Mouse (Mus musculus): ENCODE data around the gene Ipo7. TPM values are rescaled to one million over a fixed set of nuclear protein-coding genes. Genes with fewer than 3 reads are reported as not detected.
A peak's percentile ranks its signal among the peaks of the same experiment; 100 is the strongest.

Ipo7 gene
- polyA plus RNA-seq, 1 experiment from 2014 or later = 39.1 TPM

DNA sequence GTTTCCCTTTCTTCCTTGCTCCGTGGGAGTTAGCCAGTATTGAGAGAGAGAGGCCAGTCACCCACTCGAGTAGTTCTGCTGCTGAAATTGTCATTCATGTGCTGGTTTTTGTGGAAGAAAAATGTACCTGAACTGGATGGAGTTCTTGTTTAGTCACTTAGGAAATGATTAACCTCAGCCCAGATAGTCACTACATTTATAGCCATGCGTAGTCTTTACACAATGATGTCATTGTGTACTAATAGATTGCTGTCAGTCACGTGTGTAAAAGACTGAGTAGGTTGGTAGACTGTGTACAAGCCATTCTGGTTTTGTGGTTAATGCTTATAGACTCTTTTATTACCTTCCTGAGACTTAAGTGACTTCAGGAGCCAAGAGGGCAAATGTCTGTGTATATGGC, 69.8 kb downstream of the Ipo7 start:
- peak; percentile 97 for ATAC-seq
- H3K4me1 ChIP-seq (ENCODE audit: control insufficient read depth, insufficient read depth, low read length) = peaks cover 4% of the 10 kb centered on the region; the same call in 1 of the 2 replicates
- peaks cover 11% of the 10 kb centered on the region for H3K36me3 ChIP-seq (ENCODE audit: control insufficient read depth, insufficient read depth, low read length)
- peak overlapping the region; percentile 71 for H3K27ac ChIP-seq (ENCODE audit: low read length)
- no peaks in the 10 kb centered on the region for H3K27me3 ChIP-seq (replicated peaks; ENCODE audit: control insufficient read depth, insufficient read depth, low read length)
- no peak overlapping the region for H3K9ac ChIP-seq (ENCODE audit: low read depth, low read length)
- H3K4me3 ChIP-seq (ENCODE audit: low read length) = no peak overlapping the region
- no peaks in the 10 kb centered on the region for H3K9me3 ChIP-seq (ENCODE audit: control insufficient read depth, low read length)
- WGBS = 54% methylated on average over 4 of the region's 4 CpGs
- no peak overlapping the region for H3K4me2 ChIP-seq (ENCODE audit: low read depth, low read length)

DNA sequence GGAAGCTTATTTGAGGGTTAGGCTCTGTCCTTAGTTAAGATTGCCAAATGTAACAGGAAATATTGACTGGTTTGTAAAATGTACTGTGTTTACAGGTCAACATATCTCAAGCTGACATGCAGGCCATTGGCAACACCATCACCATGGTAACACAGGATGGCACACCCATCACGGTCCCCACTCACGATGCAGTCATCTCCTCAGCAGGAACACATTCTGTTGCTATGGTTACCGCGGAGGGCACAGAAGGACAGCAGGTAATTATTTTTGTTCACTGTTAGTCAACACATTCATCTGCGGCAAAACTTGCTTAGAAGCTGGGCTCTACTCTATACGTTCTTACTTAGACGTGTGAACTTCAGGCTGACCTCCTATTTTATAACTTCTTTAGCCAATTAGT, 73.6 kb downstream of the Ipo7 start:
- Histone ChIP-seq H3K4me1 (ENCODE audit: control insufficient read depth, insufficient read depth, low read length) (peaks cover 16% of the 10 kb centered on the region), H3K4me3 (ENCODE audit: low read length) (no peak overlapping the region), H3K4me2 (ENCODE audit: low read depth, low read length) (no peak overlapping the region), H3K27ac (ENCODE audit: low read length) (no peak overlapping the region), H3K27me3 (replicated peaks; ENCODE audit: control insufficient read depth, insufficient read depth, low read length) (no peaks in the 10 kb centered on the region), H3K36me3 (ENCODE audit: control insufficient read depth, insufficient read depth, low read length) (peaks cover 3% of the 10 kb centered on the region), H3K9me3 (ENCODE audit: control insufficient read depth, low read length) (no peaks in the 10 kb centered on the region), H3K9ac (ENCODE audit: low read depth, low read length) (no peak overlapping the region)
- ATAC-seq = no peak
- WGBS = 70% methylated on average over 7 of the region's 7 CpGs

DNA sequence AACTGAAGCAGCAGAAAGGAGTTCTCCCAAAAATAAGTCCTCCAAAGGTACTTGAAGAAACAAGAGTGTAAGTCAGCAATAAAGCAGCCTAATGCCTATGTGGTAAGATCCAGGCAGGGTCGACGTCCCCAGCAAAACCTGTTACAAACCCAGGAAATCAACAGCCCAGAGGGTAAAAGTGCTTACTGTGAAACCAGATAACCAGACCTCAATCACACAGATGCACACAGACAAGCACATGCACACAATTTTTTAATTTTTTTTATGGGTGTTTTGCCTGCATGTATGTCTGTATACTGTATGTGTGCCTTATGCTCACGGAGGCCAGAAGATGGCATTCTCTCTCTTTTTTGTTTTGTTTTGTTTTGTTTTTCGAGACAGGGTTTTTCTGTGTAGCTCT, 78.3 kb downstream of the Ipo7 start:
- H3K4me2 ChIP-seq (ENCODE audit: low read depth, low read length) = no peak overlapping the region
- peaks cover 3% of the 10 kb centered on the region for H3K36me3 ChIP-seq (ENCODE audit: control insufficient read depth, insufficient read depth, low read length)
- 66% methylated on average over 4 of the region's 4 CpGs for WGBS
- peak overlapping the region; percentile 56 for H3K27ac ChIP-seq (ENCODE audit: low read length)
- no peaks in the 10 kb centered on the region for H3K27me3 ChIP-seq (replicated peaks; ENCODE audit: control insufficient read depth, insufficient read depth, low read length)
- H3K4me1 ChIP-seq (ENCODE audit: control insufficient read depth, insufficient read depth, low read length) = peaks cover 15% of the 10 kb centered on the region
- no peak for ATAC-seq
- H3K4me3 ChIP-seq (ENCODE audit: low read length) = no peak overlapping the region
- no peaks in the 10 kb centered on the region; the same call in 1 of the 2 replicates for H3K9me3 ChIP-seq (ENCODE audit: control insufficient read depth, low read length)
- no peak overlapping the region for H3K9ac ChIP-seq (ENCODE audit: low read depth, low read length)

DNA sequence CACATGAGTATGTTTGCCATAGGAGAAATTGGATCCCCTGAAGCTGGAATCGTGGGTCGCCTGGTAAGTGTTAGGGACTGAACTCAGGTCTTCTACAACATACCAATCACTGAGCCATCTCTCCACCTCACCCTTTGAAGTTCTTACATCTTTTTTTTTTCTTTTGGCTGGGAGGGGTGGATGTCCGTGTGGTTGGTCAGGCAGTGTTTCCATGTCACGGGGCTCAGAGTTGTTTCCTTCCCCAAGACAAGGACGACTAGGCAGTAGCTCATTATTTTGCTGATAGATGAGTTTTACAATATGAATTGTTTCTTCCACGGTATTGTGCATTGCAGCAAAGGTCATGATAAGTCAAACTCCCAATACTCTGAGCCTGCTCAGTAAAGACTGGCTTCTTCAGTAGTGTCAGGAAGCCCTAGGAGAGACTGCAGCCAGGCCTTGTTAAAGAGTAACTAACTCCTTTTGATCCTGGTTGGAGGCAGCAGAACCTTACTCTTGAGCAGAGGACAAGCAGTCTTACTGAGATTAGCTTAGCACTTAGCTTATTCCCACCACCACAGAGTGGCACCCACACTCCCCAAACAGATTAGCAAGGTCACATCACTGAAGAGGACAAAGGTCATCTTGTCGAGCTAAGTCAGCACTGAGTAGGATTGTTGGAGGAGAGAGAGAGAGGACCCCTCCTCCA, 79.2 kb downstream of the Ipo7 start:
- 37% methylated on average over 7 of the region's 7 CpGs for WGBS
- Histone ChIP-seq H3K36me3 (ENCODE audit: control insufficient read depth, insufficient read depth, low read length) (peaks cover under 1% of the 10 kb centered on the region; the same call in 1 of the 2 replicates), H3K9me3 (ENCODE audit: control insufficient read depth, low read length) (no peaks in the 10 kb centered on the region; the same call in 1 of the 2 replicates), H3K4me2 (ENCODE audit: low read depth, low read length) (no peak overlapping the region), H3K27ac (ENCODE audit: low read length) (peak overlapping the region; percentile 86), H3K4me3 (ENCODE audit: low read length) (no peak overlapping the region), H3K4me1 (ENCODE audit: control insufficient read depth, insufficient read depth, low read length) (peaks cover 15% of the 10 kb centered on the region), H3K27me3 (replicated peaks; ENCODE audit: control insufficient read depth, insufficient read depth, low read length) (no peaks in the 10 kb centered on the region), H3K9ac (ENCODE audit: low read depth, low read length) (no peak overlapping the region)
- peak; percentile 93 for ATAC-seq

DNA sequence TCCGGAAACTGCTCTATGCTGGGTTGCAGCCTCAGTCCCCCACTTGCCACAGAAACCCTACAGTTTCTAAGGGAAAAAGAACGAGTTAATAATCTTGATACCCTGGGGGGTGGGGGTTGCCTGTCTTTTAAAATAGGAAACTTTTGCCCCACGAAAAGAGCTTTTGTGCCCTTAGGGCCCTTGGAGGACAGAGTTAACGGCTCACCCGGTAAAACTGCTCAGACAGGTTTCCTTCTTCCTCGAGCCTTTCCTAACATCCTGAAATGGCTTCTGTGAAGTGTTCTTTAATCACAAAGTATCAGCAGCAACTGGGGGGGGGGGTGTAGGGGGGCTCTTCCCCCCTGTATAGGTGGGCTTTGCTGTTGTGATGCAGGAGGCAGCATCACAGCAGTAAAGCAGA, 82.8 kb downstream of the Ipo7 start:
- H3K27ac ChIP-seq (ENCODE audit: low read length) = no peak overlapping the region
- no peak overlapping the region for H3K9ac ChIP-seq (ENCODE audit: low read depth, low read length)
- WGBS = 42% methylated on average over 6 of the region's 6 CpGs
- no peak for ATAC-seq
- H3K9me3 ChIP-seq (ENCODE audit: control insufficient read depth, low read length) = no peaks in the 10 kb centered on the region; the same call in 1 of the 2 replicates
- peaks cover 9% of the 10 kb centered on the region for H3K4me1 ChIP-seq (ENCODE audit: control insufficient read depth, insufficient read depth, low read length)
- H3K27me3 ChIP-seq (replicated peaks; ENCODE audit: control insufficient read depth, insufficient read depth, low read length) = no peaks in the 10 kb centered on the region
- no peak overlapping the region for H3K4me2 ChIP-seq (ENCODE audit: low read depth, low read length)
- H3K4me3 ChIP-seq (ENCODE audit: low read length) = no peak overlapping the region
- H3K36me3 ChIP-seq (ENCODE audit: control insufficient read depth, insufficient read depth, low read length) = no peaks in the 10 kb centered on the region

DNA sequence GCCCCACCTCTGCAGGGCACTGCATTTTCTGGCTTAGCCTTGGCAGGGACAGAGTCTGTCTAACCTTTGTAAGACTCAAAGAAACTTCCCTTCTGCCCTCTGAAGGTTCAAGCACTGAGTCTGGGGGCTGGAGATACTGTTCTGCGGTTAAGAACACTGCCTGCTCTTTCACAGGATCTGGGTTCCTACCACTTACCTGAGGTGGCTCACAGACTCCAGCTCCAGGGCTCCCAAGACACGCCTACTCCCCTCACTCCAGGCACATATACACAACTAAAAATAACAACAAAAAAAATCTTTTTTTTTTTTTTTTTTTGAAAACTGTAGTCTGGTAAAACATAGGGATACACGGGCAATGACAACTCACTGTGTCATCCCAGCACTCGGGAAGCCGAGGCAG, 83.2 kb downstream of the Ipo7 start:
- no peak overlapping the region for H3K4me3 ChIP-seq (ENCODE audit: low read length)
- no peak overlapping the region for H3K4me2 ChIP-seq (ENCODE audit: low read depth, low read length)
- no peak for ATAC-seq
- WGBS = 61% methylated on average over 5 of the region's 5 CpGs
- no peaks in the 10 kb centered on the region for H3K27me3 ChIP-seq (replicated peaks; ENCODE audit: control insufficient read depth, insufficient read depth, low read length)
- no peak overlapping the region for H3K27ac ChIP-seq (ENCODE audit: low read length)
- no peaks in the 10 kb centered on the region; the same call in 1 of the 2 replicates for H3K9me3 ChIP-seq (ENCODE audit: control insufficient read depth, low read length)
- no peak overlapping the region for H3K9ac ChIP-seq (ENCODE audit: low read depth, low read length)
- no peaks in the 10 kb centered on the region for H3K36me3 ChIP-seq (ENCODE audit: control insufficient read depth, insufficient read depth, low read length)
- H3K4me1 ChIP-seq (ENCODE audit: control insufficient read depth, insufficient read depth, low read length) = peaks cover 5% of the 10 kb centered on the region; the same call in 1 of the 2 replicates

DNA sequence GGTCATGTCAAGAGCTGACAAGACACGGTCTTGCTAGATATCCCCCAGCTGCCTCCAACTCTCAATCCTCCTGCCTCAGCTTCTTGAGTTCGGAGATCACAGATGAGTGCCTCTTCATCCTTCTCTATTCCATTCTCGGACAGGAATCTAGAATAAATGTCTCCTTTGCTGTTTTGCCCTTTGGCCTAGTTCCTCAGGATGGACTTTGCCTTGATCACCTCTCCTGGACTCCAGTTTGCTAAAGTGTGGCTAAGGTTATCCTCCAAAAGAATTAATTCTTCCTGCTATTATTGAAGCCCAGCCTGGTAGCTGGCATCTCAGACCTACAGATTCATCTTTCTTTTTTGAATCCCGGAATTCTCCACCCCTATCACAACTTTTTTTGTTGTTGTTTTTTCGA, 87.0 kb downstream of the Ipo7 start:
- WGBS = 86% methylated on average over 5 of the region's 5 CpGs
- no peak overlapping the region for H3K27ac ChIP-seq (ENCODE audit: low read length)
- no peak overlapping the region for H3K4me2 ChIP-seq (ENCODE audit: low read depth, low read length)
- H3K36me3 ChIP-seq (ENCODE audit: control insufficient read depth, insufficient read depth, low read length) = no peaks in the 10 kb centered on the region
- no peak for ATAC-seq
- H3K27me3 ChIP-seq (replicated peaks; ENCODE audit: control insufficient read depth, insufficient read depth, low read length) = no peaks in the 10 kb centered on the region
- no peak overlapping the region for H3K9ac ChIP-seq (ENCODE audit: low read depth, low read length)
- no peak overlapping the region for H3K4me3 ChIP-seq (ENCODE audit: low read length)
- H3K4me1 ChIP-seq (ENCODE audit: control insufficient read depth, insufficient read depth, low read length) = peaks cover 7% of the 10 kb centered on the region
- H3K9me3 ChIP-seq (ENCODE audit: control insufficient read depth, low read length) = no peaks in the 10 kb centered on the region

Other genes starting within 250 kb of the Ipo7 start
- 0.39 and 0.80 TPM in 2 replicates for gene Nrip3, start 236.2 kb upstream of the Ipo7 start, polyA plus RNA-seq (2015; fragmentation: Nextera tagmentation; extraction: Ambion mirVana)
- gene Scube2, start 152.6 kb upstream of the Ipo7 start, polyA plus RNA-seq (2015; fragmentation: Nextera tagmentation; extraction: Ambion mirVana) = 2.5 and 2.9 TPM in 2 replicates
- gene Dennd5a, start 57.8 kb upstream of the Ipo7 start, polyA plus RNA-seq (2015; fragmentation: Nextera tagmentation; extraction: Ambion mirVana) = 16.3 and 18.0 TPM in 2 replicates
- 88.6 and 98.5 TPM in 2 replicates for gene Tmem41b, start 31.3 kb upstream of the Ipo7 start, polyA plus RNA-seq (2015; fragmentation: Nextera tagmentation; extraction: Ambion mirVana)
- 15.0 and 15.5 TPM in 2 replicates for gene Zfp143, start 42.9 kb downstream of the Ipo7 start, polyA plus RNA-seq (2015; fragmentation: Nextera tagmentation; extraction: Ambion mirVana)
- gene Wee1, start 103.8 kb downstream of the Ipo7 start, polyA plus RNA-seq (2015; fragmentation: Nextera tagmentation; extraction: Ambion mirVana) = 14.3 and 16.6 TPM in 2 replicates
- 28.4 and 28.5 TPM in 2 replicates for gene Swap70, start 203.4 kb downstream of the Ipo7 start, polyA plus RNA-seq (2015; fragmentation: Nextera tagmentation; extraction: Ambion mirVana)